Mouse (Mus musculus) lung, adult 2 months (tissue): Measurements from ENCODE around the gene Ano4.

Experiments
- CTCF ChIP-seq: fragments of 200-500 bp; IDR thresholded peaks from 2 replicates; pipeline ENCODE4 v1.5.1; 2011; ENCODE audit warnings: mild to moderate bottlenecking, low read length, control low read depth; ENCODE audit not compliant: insufficient read depth
- POLR2A ChIP-seq: fragments of 200-500 bp; IDR thresholded peaks from 2 replicates; pipeline ENCODE4 v1.6.1; 2011; ENCODE audit warnings: low read depth, mild to moderate bottlenecking, control low read depth, low read length, borderline replicate concordance; ENCODE audit errors: extremely low read depth

DNA sequence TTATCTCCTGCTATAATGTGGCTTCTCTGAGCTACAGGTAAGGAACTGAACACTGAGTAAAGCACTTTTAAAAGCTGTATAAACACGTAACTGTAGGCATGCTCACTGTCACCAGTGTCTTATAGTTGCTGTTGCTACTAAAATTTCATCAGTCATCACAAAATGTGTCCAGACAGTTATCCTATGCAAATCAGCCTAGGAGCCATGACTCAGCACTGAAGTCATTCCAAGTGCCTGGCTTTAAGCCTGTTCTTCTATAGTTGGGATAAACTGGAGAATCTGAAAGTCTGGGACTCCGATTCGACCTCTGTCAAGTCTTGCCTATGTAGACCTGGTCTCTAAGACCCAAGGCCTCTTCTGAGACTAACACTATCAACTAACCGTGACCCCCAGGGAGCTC is 81.2 kb downstream of the Ano4 start:
- TF ChIP-seq CTCF (no peak), POLR2A (no peak)
